Mouse (Mus musculus): ENCODE measurements at regions not wholly inside any gene's neighbourhood (a gene's known extent, or its start where the extent isn't known, plus 50 kb on each side); places are given as distances from the start of the nearest gene placed in this dataset.

DNA sequence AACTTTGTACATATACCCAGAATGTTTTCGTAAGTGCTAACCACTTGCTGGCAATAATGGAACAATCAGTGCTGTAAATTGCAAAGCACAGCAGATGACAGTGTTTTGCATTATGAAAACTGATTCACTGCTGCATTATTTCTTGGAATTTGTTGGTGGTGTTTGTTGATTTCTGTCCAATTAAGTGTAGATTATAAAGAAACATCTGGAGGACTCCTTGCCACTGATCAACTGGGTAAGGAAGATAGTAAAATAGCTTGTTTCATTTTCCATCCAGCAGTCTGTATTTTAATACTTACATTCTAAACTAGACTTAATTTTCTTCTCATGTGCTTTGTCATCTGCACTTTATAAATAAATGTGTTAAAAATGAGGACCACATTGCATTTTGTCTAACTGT, 436.6 kb upstream of the Cntn6 start:
- DNase-seq: no peak

GRCm38 (mm10) chr6:104061692-104062263, 430.8 kb upstream of the Cntn6 start:
- no peak for DNase-seq

- no peak for DNase-seq
Observed at GRCm38 (mm10) chr6:104080581-104080980, 412.0 kb upstream of the Cntn6 start.

- no peak for DNase-seq
Observed at GRCm38 (mm10) chr6:104082242-104082641, 410.3 kb upstream of the Cntn6 start.

- no peak for DNase-seq
Observed at GRCm38 (mm10) chr6:104108386-104108785, 384.2 kb upstream of the Cntn6 start.

All from kidney, adult 8-10 months (tissue).